Mouse (Mus musculus) CH12.LX (cell line): ENCODE data around the gene A930033H14Rik.
A peak's percentile ranks its signal among the peaks of the same experiment; 100 is the strongest.

ENCODE experiments used
- CTCF ChIP-seq, 2 experiments: IDR thresholded peaks in 1 of 2; conservative IDR thresholded peaks in 1 of 2; 2 replicates each; pipeline ENCODE4 v1.5.1; 2011 to 2012; ENCODE audit warnings: low read depth in 2 of 2, low read length in 2 of 2, improper control_type of control experiment in 1 of 2, inconsistent platforms in 1 of 2, mild to moderate bottlenecking in 1 of 2, moderate library complexity in 1 of 2
- EP300 ChIP-seq: IDR thresholded peaks from 2 replicates; pipeline ENCODE4 v1.6.1; 2011; ENCODE audit warnings: low read length, improper control_type of control experiment
- PAX5 ChIP-seq: IDR thresholded peaks from 2 replicates; pipeline ENCODE4 v1.6.1; 2012; ENCODE audit warnings: low read length, inconsistent platforms, mixed read lengths
- POLR2A ChIP-seq: IDR thresholded peaks from 2 replicates; pipeline ENCODE4 v1.6.1; 2011; ENCODE audit warnings: low read depth, mild to moderate bottlenecking, improper control_type of control experiment, low read length
- TBP ChIP-seq: conservative IDR thresholded peaks from 2 replicates; pipeline ENCODE4 v1.6.1; 2011; ENCODE audit warnings: low read depth, low read length, improper control_type of control experiment
- TCF12 ChIP-seq: IDR thresholded peaks from 2 replicates; pipeline ENCODE4 v1.6.1; 2014; ENCODE audit warnings: low read depth, mild to moderate bottlenecking, inconsistent platforms, low read length, improper control_type of control experiment
- ZC3H11A ChIP-seq: IDR thresholded peaks from 2 replicates; pipeline ENCODE4 v1.6.1; 2012; ENCODE audit warnings: low read depth, mild to moderate bottlenecking, inconsistent platforms, low read length, improper control_type of control experiment
- ZNF384 ChIP-seq: IDR thresholded peaks from 2 replicates; pipeline ENCODE4 v1.6.1; 2012; ENCODE audit warnings: low read depth, low read length, improper control_type of control experiment, inconsistent platforms

- TF ChIP-seq POLR2A (no peak), ZNF384 (peak; percentile 99), CTCF (conservative IDR thresholded peaks at IDR 0.05 in 1 of 2, IDR thresholded peaks at IDR 0.05 in 1 of 2; ENCODE audit: low read depth in 2 of 2, low read length in 2 of 2) (peak; percentile 39 to 89), TBP (no peak), EP300 (peak; percentile 70), TCF12 (peak; percentile 46; the same call in 1 of the 2 replicates), PAX5 (no peak), ZC3H11A (peak; percentile 74)
Measured at GRCm38 (mm10) chr10:69185894-69186893, 26.7 kb downstream of the A930033H14Rik start.
